Mouse (Mus musculus) kidney, embryonic 14.5 days (tissue): ENCODE results near the gene Ephb4. TPM values are rescaled to one million over a fixed set of nuclear protein-coding genes. Genes with fewer than 3 reads are reported as not detected.

Experiments
- ATAC-seq: fragments of 200-750 bp; cut with Nextera tagmentation; 2 replicates; pipeline ENCODE4 v1.8.0; 2017; ENCODE audit warnings: moderate number of reproducible peaks, mild to moderate bottlenecking, moderate TSS enrichment, moderate library complexity; ENCODE audit not compliant: low FRiP score, low TSS enrichment
- H3K27ac ChIP-seq: fragments of 300-500 bp; sonication (generic); 2 replicates; pipeline ENCODE4 v1.5.1; 2014; ENCODE audit warnings: low read depth, mild to moderate bottlenecking, low read length, moderate library complexity, mixed read lengths
- H3K27me3 ChIP-seq: fragments of 300-500 bp; sonication (generic); 2 replicates; pipeline ENCODE4 v1.6.1; 2014; ENCODE audit warnings: mild to moderate bottlenecking, low read length; ENCODE audit not compliant: control insufficient read depth, insufficient read depth
- H3K36me3 ChIP-seq: fragments of 300-500 bp; sonication (generic); 2 replicates; pipeline ENCODE4 v1.6.1; 2014; ENCODE audit warnings: low read length, mixed read lengths; ENCODE audit not compliant: control insufficient read depth, insufficient read depth
- H3K4me1 ChIP-seq: fragments of 300-500 bp; sonication (generic); 2 replicates; pipeline ENCODE4 v1.6.1; 2014; ENCODE audit warnings: low read length, mixed read lengths; ENCODE audit not compliant: control insufficient read depth, insufficient read depth
- H3K4me2 ChIP-seq: fragments of 300-500 bp; sonication (generic); replicated peaks from 2 replicates; pipeline ENCODE4 v1.6.1; 2014; ENCODE audit warnings: low read depth, mild to moderate bottlenecking, low read length
- H3K4me3 ChIP-seq: fragments of 300-500 bp; sonication (generic); 2 replicates; pipeline ENCODE4 v1.5.1; 2014; ENCODE audit warnings: mild to moderate bottlenecking, low read length
- H3K9ac ChIP-seq: fragments of 300-500 bp; sonication (generic); 2 replicates; pipeline ENCODE4 v1.6.1; 2014; ENCODE audit warnings: low read depth, mild to moderate bottlenecking, low read length, moderate library complexity
- H3K9me3 ChIP-seq: fragments of 300-500 bp; sonication (generic); 2 replicates; pipeline ENCODE4 v1.6.1; 2016; ENCODE audit warnings: low read length; ENCODE audit not compliant: control insufficient read depth
- WGBS: fragments of 180-500 bp; shearing (Covaris S2); extraction: QIAGEN DNeasy Blood & Tissue Kit; methylation state at CpG from one replicate; pipeline ENCODE4 v1.1.7; 2014; 5-methylcytosine and 5-hydroxymethylcytosine counted together
- polyA plus RNA-seq: library from polyadenylated mRNA; unstranded; fragments of >200 nt; fragmentation: Nextera tagmentation; extraction: Ambion mirVana; gene quantifications from 2 replicates; pipeline ENCODE4 v1.2.1, GENCODE M21; 2014

Gene Ephb4
- polyA plus RNA-seq, 1 experiment from 2014 or later = 58.9 TPM

GRCm38 (mm10) chr5:137373371-137373950, 23.6 kb downstream of the Ephb4 start:
- 89% methylated on average over 12 of the region's 12 CpGs for WGBS

GRCm38 (mm10) chr5:137374521-137375080, 24.7 kb downstream of the Ephb4 start:
- ATAC-seq = no peak
- 78% methylated on average over 4 of the region's 4 CpGs for WGBS
- Histone ChIP-seq H3K4me1 (peaks cover 19% of the 10 kb centered on the region; the same call in 1 of the 2 replicates), H3K9ac (no peak overlapping the region), H3K27ac (no peak overlapping the region), H3K27me3 (no peaks in the 10 kb centered on the region), H3K4me2 (no peak overlapping the region), H3K36me3 (peaks cover 53% of the 10 kb centered on the region), H3K9me3 (no peaks in the 10 kb centered on the region), H3K4me3 (no peak overlapping the region)

More at GRCm38 (mm10) chr5:137373371-137373950, 23.6 kb downstream of the Ephb4 start:
- H3K4me3 ChIP-seq = no peak overlapping the region
- H3K4me2 ChIP-seq = no peak overlapping the region
- H3K36me3 ChIP-seq = peaks cover 65% of the 10 kb centered on the region
- no peaks in the 10 kb centered on the region for H3K9me3 ChIP-seq
- no peak overlapping the region for H3K27ac ChIP-seq
- peaks cover 19% of the 10 kb centered on the region; the same call in 1 of the 2 replicates for H3K4me1 ChIP-seq
- no peaks in the 10 kb centered on the region for H3K27me3 ChIP-seq
- no peak overlapping the region for H3K9ac ChIP-seq
- ATAC-seq = no peak

GRCm38 (mm10) chr5:137375627-137376026, 25.7 kb downstream of the Ephb4 start:
- Histone ChIP-seq H3K4me1 (peaks cover 19% of the 10 kb centered on the region; the same call in 1 of the 2 replicates), H3K9me3 (no peaks in the 10 kb centered on the region), H3K4me2 (no peak overlapping the region), H3K27me3 (no peaks in the 10 kb centered on the region), H3K36me3 (peaks cover 43% of the 10 kb centered on the region), H3K9ac (no peak overlapping the region), H3K27ac (peak overlapping the region; percentile 61; the same call in 1 of the 2 replicates), H3K4me3 (no peak overlapping the region)
- 23% methylated on average over 2 of the region's 2 CpGs for WGBS
- no peak; the same call in 1 of the 2 replicates for ATAC-seq

- no peak overlapping the region for H3K4me2 ChIP-seq
- H3K27ac ChIP-seq = no peak overlapping the region
- no peaks in the 10 kb centered on the region for H3K9me3 ChIP-seq
- H3K36me3 ChIP-seq = peaks cover 37% of the 10 kb centered on the region
- H3K4me1 ChIP-seq = peaks cover 19% of the 10 kb centered on the region; the same call in 1 of the 2 replicates
- 41% methylated on average over 7 of the region's 7 CpGs for WGBS
- peak; percentile 26; the same call in 1 of the 2 replicates for ATAC-seq
- no peaks in the 10 kb centered on the region for H3K27me3 ChIP-seq
- H3K9ac ChIP-seq = no peak overlapping the region
- no peak overlapping the region for H3K4me3 ChIP-seq
Observed at GRCm38 (mm10) chr5:137376198-137376597, 26.3 kb downstream of the Ephb4 start.

DNA sequence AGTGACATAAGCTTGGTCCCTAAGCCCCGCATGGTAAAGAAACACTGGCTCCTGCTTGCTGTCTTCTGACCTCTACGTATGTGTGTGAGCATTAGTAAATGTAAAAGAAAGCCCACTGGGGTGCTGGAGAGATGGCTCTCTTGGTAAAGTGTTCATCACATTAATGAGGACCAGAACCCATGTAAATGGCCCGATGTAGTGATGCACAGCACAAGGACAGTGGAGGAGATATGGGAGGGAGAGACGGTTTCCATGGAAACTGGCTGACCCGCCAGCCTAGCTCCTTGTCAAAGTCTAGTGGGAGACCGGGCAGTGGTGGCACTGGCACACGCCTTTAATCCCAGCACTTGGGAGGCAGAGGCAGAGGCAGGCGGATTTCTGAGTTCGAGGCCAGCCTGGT, 26.8 kb downstream of the Ephb4 start:
- H3K27ac ChIP-seq = no peak overlapping the region
- WGBS = 63% methylated on average over 9 of the region's 9 CpGs
- peak; percentile 6; the same call in 1 of the 2 replicates for ATAC-seq

GRCm38 (mm10) chr5:137377176-137377575, 27.3 kb downstream of the Ephb4 start:
- no peak overlapping the region for H3K27ac ChIP-seq
- H3K9me3 ChIP-seq = no peaks in the 10 kb centered on the region
- H3K4me1 ChIP-seq = peaks cover 19% of the 10 kb centered on the region; the same call in 1 of the 2 replicates
- no peak overlapping the region for H3K9ac ChIP-seq
- peaks cover 28% of the 10 kb centered on the region for H3K36me3 ChIP-seq
- WGBS = 26% methylated on average over 10 of the region's 11 CpGs
- ATAC-seq = 0 out of 2 replicates have a peak, but pooled peaks have one; percentile 9
- H3K27me3 ChIP-seq = no peaks in the 10 kb centered on the region
- no peak overlapping the region for H3K4me3 ChIP-seq
- peak overlapping the region; percentile 25; the same call in 1 of the 2 replicates for H3K4me2 ChIP-seq

More for the DNA sequence above, 26.8 kb downstream of the Ephb4 start:
- no peaks in the 10 kb centered on the region for H3K27me3 ChIP-seq
- H3K9ac ChIP-seq = no peak overlapping the region
- no peaks in the 10 kb centered on the region for H3K9me3 ChIP-seq
- H3K4me1 ChIP-seq = peaks cover 19% of the 10 kb centered on the region; the same call in 1 of the 2 replicates
- H3K36me3 ChIP-seq = peaks cover 32% of the 10 kb centered on the region
- no peak overlapping the region for H3K4me2 ChIP-seq
- no peak overlapping the region for H3K4me3 ChIP-seq

DNA sequence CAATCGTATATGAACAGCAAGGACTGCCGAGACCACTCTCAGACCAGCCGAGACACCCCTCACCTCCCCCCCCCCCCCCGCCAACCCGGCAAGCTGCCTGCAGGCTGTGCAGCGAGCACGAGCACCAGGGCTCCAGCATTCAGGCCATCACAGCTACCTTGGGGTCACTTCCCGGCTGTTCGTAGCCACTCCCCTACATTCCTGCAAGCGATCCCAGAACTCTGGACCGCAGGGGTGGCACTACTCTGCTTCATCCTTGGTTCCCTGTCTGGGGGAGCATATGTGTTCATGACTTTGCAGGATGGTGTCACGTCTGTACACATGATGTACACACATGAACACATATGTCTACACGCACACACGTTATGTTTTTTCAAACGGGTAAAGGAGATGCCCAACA, 27.7 kb downstream of the Ephb4 start:
- 26% methylated on average over 10 of the region's 15 CpGs for WGBS
- Histone ChIP-seq H3K27ac (no peak overlapping the region), H3K9me3 (no peaks in the 10 kb centered on the region), H3K4me2 (peak overlapping the region; percentile 25; the same call in 1 of the 2 replicates), H3K9ac (no peak overlapping the region), H3K36me3 (peaks cover 23% of the 10 kb centered on the region), H3K27me3 (no peaks in the 10 kb centered on the region), H3K4me1 (peaks cover 19% of the 10 kb centered on the region; the same call in 1 of the 2 replicates), H3K4me3 (no peak overlapping the region)
- no peak for ATAC-seq

DNA sequence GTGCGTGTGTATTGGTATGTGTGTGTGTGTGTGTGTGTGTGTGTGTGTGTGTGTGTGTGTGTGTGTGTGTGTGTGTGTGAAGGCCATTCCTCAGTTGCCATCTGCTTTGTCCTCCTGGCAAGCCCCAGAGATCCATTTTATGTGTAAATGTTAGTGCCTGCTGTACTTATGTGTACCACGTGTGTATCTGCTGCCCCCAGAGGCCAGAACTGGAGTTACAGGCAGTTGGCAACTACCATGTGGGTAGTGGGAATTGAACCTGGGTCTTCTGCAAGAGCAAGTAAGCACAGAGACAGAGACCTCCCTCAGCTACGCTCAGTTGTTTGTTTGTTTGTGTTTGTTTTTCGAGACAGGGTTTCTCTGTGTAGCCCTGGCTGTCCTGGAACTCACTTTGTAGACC, 31.2 kb downstream of the Ephb4 start:
- Histone ChIP-seq H3K36me3 (no peaks in the 10 kb centered on the region), H3K27me3 (no peaks in the 10 kb centered on the region), H3K4me3 (no peak overlapping the region), H3K4me2 (no peak overlapping the region), H3K9me3 (no peaks in the 10 kb centered on the region), H3K4me1 (peaks cover 12% of the 10 kb centered on the region; the same call in 1 of the 2 replicates), H3K9ac (no peak overlapping the region), H3K27ac (no peak overlapping the region)
- no peak for ATAC-seq
- WGBS = 51% methylated on average over 4 of the region's 4 CpGs

DNA sequence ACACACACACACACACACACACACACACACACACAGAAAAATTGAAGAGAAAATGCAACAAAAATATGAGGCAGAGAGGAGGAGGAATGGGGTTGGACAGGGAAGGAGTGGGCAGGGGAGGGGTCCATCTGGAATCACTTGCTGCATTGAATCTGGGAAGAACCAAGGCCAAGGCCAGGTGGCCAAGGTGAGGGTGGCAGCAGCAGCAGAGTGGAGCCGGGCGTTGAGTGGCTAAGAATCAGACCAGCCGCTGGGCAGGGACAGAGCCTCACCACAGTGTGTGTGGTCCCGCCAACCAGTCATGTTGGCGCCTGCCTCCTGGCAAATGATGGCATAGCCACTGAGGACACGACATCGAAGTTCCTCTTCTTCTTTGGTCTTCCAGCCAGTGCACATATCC, 33.5 kb downstream of the Ephb4 start:
- Histone ChIP-seq H3K4me2 (no peak overlapping the region), H3K27me3 (no peaks in the 10 kb centered on the region), H3K36me3 (no peaks in the 10 kb centered on the region), H3K4me1 (no peaks in the 10 kb centered on the region), H3K27ac (no peak overlapping the region), H3K4me3 (no peak overlapping the region), H3K9me3 (no peaks in the 10 kb centered on the region), H3K9ac (no peak overlapping the region)
- WGBS = 91% methylated on average over 7 of the region's 7 CpGs
- no peak for ATAC-seq
